Mouse (Mus musculus): ENCODE measurements around the gene Col5a2. TPM values are rescaled to one million over a fixed set of nuclear protein-coding genes. Genes with fewer than 3 reads are reported as not detected.
"Not testable (repeated sequence)": the region's sequence is repeated elsewhere in the genome, so short reads cannot be mapped to it uniquely, and the experiment has no call there.

Gene Col5a2
- polyA plus RNA-seq, 1 experiment from 2014 or later, result 47.9 TPM

- peak; percentile 52; the same call in 1 of the 2 replicates for ATAC-seq (replicated peaks; ENCODE audit: low FRiP score)
- Histone ChIP-seq H3K4me3 (replicated peaks) (no peak overlapping the region), H3K27me3 (no peaks in the 10 kb centered on the region), H3K4me1 (no peaks in the 10 kb centered on the region), H3K27ac (no peak overlapping the region), H3K36me3 (no peaks in the 10 kb centered on the region), H3K4me2 (no peak overlapping the region), H3K9ac (no peak overlapping the region), H3K9me3 (replicated peaks) (no peaks in the 10 kb centered on the region)
- WGBS, result 84% methylated on average over 1 of the region's 1 CpGs
Measured at GRCm38 (mm10) chr1:45490451-45490850, 12.6 kb downstream of the Col5a2 start.

GRCm38 (mm10) chr1:45488291-45488690 is 14.8 kb downstream of the Col5a2 start:
- H3K36me3 ChIP-seq, result no peaks in the 10 kb centered on the region
- no peak overlapping the region for H3K4me2 ChIP-seq
- no peaks in the 10 kb centered on the region for H3K4me1 ChIP-seq
- no peaks in the 10 kb centered on the region for H3K9me3 ChIP-seq (replicated peaks)
- 85% methylated on average over 1 of the region's 1 CpGs for WGBS
- no peak overlapping the region for H3K4me3 ChIP-seq (replicated peaks)
- no peak overlapping the region for H3K27ac ChIP-seq
- no peak overlapping the region for H3K9ac ChIP-seq
- no peaks in the 10 kb centered on the region for H3K27me3 ChIP-seq
- no peak for ATAC-seq (replicated peaks; ENCODE audit: low FRiP score)

- no peaks in the 10 kb centered on the region for H3K27me3 ChIP-seq
- ATAC-seq (replicated peaks; ENCODE audit: low FRiP score), result no peak
- 78% methylated on average over 4 of the region's 4 CpGs for WGBS
Measured at GRCm38 (mm10) chr1:45483001-45483400, 20.1 kb downstream of the Col5a2 start.

GRCm38 (mm10) chr1:45481876-45482275 is 21.2 kb downstream of the Col5a2 start:
- Histone ChIP-seq H3K4me2 (no peak overlapping the region), H3K9ac (no peak overlapping the region), H3K9me3 (replicated peaks) (no peaks in the 10 kb centered on the region), H3K36me3 (no peaks in the 10 kb centered on the region), H3K4me3 (replicated peaks) (no peak overlapping the region), H3K27ac (no peak overlapping the region), H3K27me3 (no peaks in the 10 kb centered on the region), H3K4me1 (no peaks in the 10 kb centered on the region)
- WGBS, result 97% methylated on average over 1 of the region's 1 CpGs
- no peak for ATAC-seq (replicated peaks; ENCODE audit: low FRiP score)

More at GRCm38 (mm10) chr1:45483001-45483400, 20.1 kb downstream of the Col5a2 start:
- H3K4me3 ChIP-seq (replicated peaks), result no peak overlapping the region
- no peak overlapping the region for H3K4me2 ChIP-seq
- H3K9me3 ChIP-seq (replicated peaks), result no peaks in the 10 kb centered on the region
- no peaks in the 10 kb centered on the region for H3K36me3 ChIP-seq
- H3K27ac ChIP-seq, result no peak overlapping the region
- H3K9ac ChIP-seq, result no peak overlapping the region
- H3K4me1 ChIP-seq, result no peaks in the 10 kb centered on the region

GRCm38 (mm10) chr1:45479087-45479486 is 24.0 kb downstream of the Col5a2 start:
- no peak overlapping the region for H3K27ac ChIP-seq
- ATAC-seq (replicated peaks; ENCODE audit: low FRiP score), result no peak
- H3K4me3 ChIP-seq (replicated peaks), result no peak overlapping the region
- no peaks in the 10 kb centered on the region for H3K36me3 ChIP-seq
- no peak overlapping the region for H3K4me2 ChIP-seq
- H3K4me1 ChIP-seq, result no peaks in the 10 kb centered on the region
- no peaks in the 10 kb centered on the region for H3K27me3 ChIP-seq
- no peak overlapping the region for H3K9ac ChIP-seq
- no peaks in the 10 kb centered on the region for H3K9me3 ChIP-seq (replicated peaks)

GRCm38 (mm10) chr1:45472751-45473150 is 30.3 kb downstream of the Col5a2 start:
- Histone ChIP-seq H3K9ac (no peak overlapping the region), H3K4me3 (replicated peaks) (no peak overlapping the region), H3K4me2 (no peak overlapping the region), H3K4me1 (no peaks in the 10 kb centered on the region), H3K27me3 (no peaks in the 10 kb centered on the region), H3K9me3 (replicated peaks) (no peaks in the 10 kb centered on the region), H3K27ac (no peak overlapping the region), H3K36me3 (no peaks in the 10 kb centered on the region)
- 67% methylated on average over 4 of the region's 4 CpGs for WGBS
- ATAC-seq (replicated peaks; ENCODE audit: low FRiP score), result no peak

- WGBS, result 83% methylated on average over 2 of the region's 2 CpGs
- Histone ChIP-seq H3K27me3 (no peaks in the 10 kb centered on the region), H3K9ac (no peak overlapping the region), H3K4me2 (no peak overlapping the region), H3K9me3 (replicated peaks) (no peaks in the 10 kb centered on the region), H3K36me3 (no peaks in the 10 kb centered on the region), H3K4me3 (replicated peaks) (no peak overlapping the region), H3K4me1 (no peaks in the 10 kb centered on the region), H3K27ac (no peak overlapping the region)
- no peak for ATAC-seq (replicated peaks; ENCODE audit: low FRiP score)
Measured at GRCm38 (mm10) chr1:45460767-45461166, 42.3 kb downstream of the Col5a2 start.

GRCm38 (mm10) chr1:45455763-45456162 is 47.3 kb downstream of the Col5a2 start:
- Histone ChIP-seq H3K4me3 (replicated peaks) (no peak overlapping the region), H3K9ac (no peak overlapping the region), H3K4me1 (no peaks in the 10 kb centered on the region), H3K36me3 (no peaks in the 10 kb centered on the region), H3K9me3 (replicated peaks) (no peaks in the 10 kb centered on the region), H3K27ac (no peak overlapping the region), H3K4me2 (no peak overlapping the region), H3K27me3 (no peaks in the 10 kb centered on the region)
- 92% methylated on average over 1 of the region's 1 CpGs for WGBS
- ATAC-seq (replicated peaks; ENCODE audit: low FRiP score), result no peak

- Histone ChIP-seq H3K27me3 (no peaks in the 10 kb centered on the region), H3K4me1 (no peaks in the 10 kb centered on the region), H3K9me3 (replicated peaks) (no peaks in the 10 kb centered on the region), H3K36me3 (no peaks in the 10 kb centered on the region), H3K27ac (no peak overlapping the region), H3K4me2 (no peak overlapping the region), H3K4me3 (replicated peaks) (no peak overlapping the region), H3K9ac (no peak overlapping the region)
- WGBS, result 76% methylated on average over 1 of the region's 1 CpGs
- no peak for ATAC-seq (replicated peaks; ENCODE audit: low FRiP score)
Measured at GRCm38 (mm10) chr1:45448856-45449255, 54.2 kb downstream of the Col5a2 start.

GRCm38 (mm10) chr1:45431922-45432321 is 71.2 kb downstream of the Col5a2 start:
- peak; percentile 81; the same call in 1 of the 2 replicates for ATAC-seq (replicated peaks; ENCODE audit: low FRiP score)
- Histone ChIP-seq H3K9ac (no peak overlapping the region), H3K4me1 (no peaks in the 10 kb centered on the region), H3K36me3 (peaks cover 13% of the 10 kb centered on the region; the same call in 1 of the 2 replicates), H3K4me3 (replicated peaks) (no peak overlapping the region), H3K4me2 (no peak overlapping the region), H3K27ac (no peak overlapping the region), H3K9me3 (replicated peaks) (no peaks in the 10 kb centered on the region), H3K27me3 (no peaks in the 10 kb centered on the region)
- 20% methylated on average over 3 of the region's 3 CpGs for WGBS

- Histone ChIP-seq H3K36me3 (peaks cover 17% of the 10 kb centered on the region; the same call in 1 of the 2 replicates), H3K4me1 (no peaks in the 10 kb centered on the region), H3K4me3 (replicated peaks) (no peak overlapping the region), H3K27ac (no peak overlapping the region), H3K4me2 (no peak overlapping the region), H3K27me3 (no peaks in the 10 kb centered on the region), H3K9me3 (replicated peaks) (no peaks in the 10 kb centered on the region), H3K9ac (no peak overlapping the region)
- WGBS, result 78% methylated on average over 4 of the region's 4 CpGs
- ATAC-seq (replicated peaks; ENCODE audit: low FRiP score), result no peak
Measured at GRCm38 (mm10) chr1:45430520-45430919, 72.6 kb downstream of the Col5a2 start.

GRCm38 (mm10) chr1:45429145-45429544 is 73.9 kb downstream of the Col5a2 start:
- H3K4me1 ChIP-seq; H3K27me3 ChIP-seq; H3K9ac ChIP-seq; H3K9me3 ChIP-seq (replicated peaks); H3K4me3 ChIP-seq (replicated peaks); ATAC-seq (replicated peaks; ENCODE audit: low FRiP score); H3K27ac ChIP-seq; H3K4me2 ChIP-seq: not testable (repeated sequence)
- peaks cover 17% of the 10 kb centered on the region; the same call in 1 of the 2 replicates for H3K36me3 ChIP-seq
- WGBS, result 75% methylated on average over 5 of the region's 5 CpGs

- Histone ChIP-seq H3K27me3 (no peaks in the 10 kb centered on the region), H3K4me3 (replicated peaks) (no peak overlapping the region), H3K4me1 (no peaks in the 10 kb centered on the region), H3K9ac (no peak overlapping the region), H3K9me3 (replicated peaks) (no peaks in the 10 kb centered on the region), H3K36me3 (peaks cover 17% of the 10 kb centered on the region; the same call in 1 of the 2 replicates), H3K4me2 (no peak overlapping the region), H3K27ac (no peak overlapping the region)
- 90% methylated on average over 5 of the region's 5 CpGs for WGBS
- ATAC-seq (replicated peaks; ENCODE audit: low FRiP score), result no peak
Measured at GRCm38 (mm10) chr1:45423915-45424314, 79.2 kb downstream of the Col5a2 start.

Data from kidney, embryonic 15.5 days (tissue).